Mouse (Mus musculus) midbrain, embryonic 14.5 days (tissue): ENCODE measurements around the gene Ifna16. TPM values are rescaled to one million over a fixed set of nuclear protein-coding genes. Genes with fewer than 3 reads are reported as not detected.

Experiments used
- ATAC-seq: fragments of 200-750 bp; cut with Nextera tagmentation; 2 replicates; pipeline ENCODE4 v1.8.0; 2017; ENCODE audit warnings: moderate number of reproducible peaks, moderate library complexity; ENCODE audit not compliant: low FRiP score, low TSS enrichment
- DNase-seq: peaks from one replicate; pipeline ENCODE4 v3.0.0-alpha.2; 2015
- H3K27ac ChIP-seq: fragments of 300-500 bp; sonication (generic); replicated peaks from 2 replicates; pipeline ENCODE4 v1.5.1; 2014; ENCODE audit warnings: mild to moderate bottlenecking, low read depth, low read length, moderate library complexity
- H3K27me3 ChIP-seq: fragments of 300-500 bp; sonication (generic); 2 replicates; pipeline ENCODE4 v1.6.1; 2014; ENCODE audit warnings: low read length, control low read depth, mixed read lengths; ENCODE audit not compliant: control insufficient read depth, insufficient read depth
- H3K36me3 ChIP-seq: fragments of 300-500 bp; sonication (generic); 2 replicates; pipeline ENCODE4 v1.6.1; 2014; ENCODE audit warnings: low read length, control low read depth; ENCODE audit not compliant: control insufficient read depth, insufficient read depth
- H3K4me1 ChIP-seq: fragments of 300-500 bp; sonication (generic); 2 replicates; pipeline ENCODE4 v1.6.1; 2014; ENCODE audit warnings: mild to moderate bottlenecking, antibody characterized with exemption, low read length, control low read depth; ENCODE audit not compliant: control insufficient read depth, insufficient read depth
- H3K4me2 ChIP-seq: fragments of 300-500 bp; sonication (generic); 2 replicates; pipeline ENCODE4 v1.6.1; 2014; ENCODE audit warnings: mild to moderate bottlenecking, low read length, moderate library complexity
- H3K4me3 ChIP-seq: fragments of 300-500 bp; sonication (generic); replicated peaks from 2 replicates; pipeline ENCODE4 v1.5.1; 2014; ENCODE audit warnings: low read depth, low read length
- H3K9ac ChIP-seq: fragments of 300-500 bp; sonication (generic); replicated peaks from 2 replicates; pipeline ENCODE4 v1.6.1; 2014; ENCODE audit warnings: mild to moderate bottlenecking, low read length, moderate library complexity
- H3K9me3 ChIP-seq: fragments of 300-500 bp; sonication (generic); 2 replicates; pipeline ENCODE4 v1.6.1; 2016; ENCODE audit warnings: low read length, control low read depth, mixed read lengths; ENCODE audit not compliant: control insufficient read depth
- WGBS: fragments of 180-500 bp; shearing (Covaris S2); extraction: QIAGEN DNeasy Blood & Tissue Kit; methylation state at CpG from one replicate; pipeline ENCODE4 v1.1.7; 2014; 5-methylcytosine and 5-hydroxymethylcytosine counted together
- polyA plus RNA-seq: library from polyadenylated mRNA; unstranded; fragments of >200 nt; fragmentation: Nextera tagmentation; extraction: Ambion mirVana; gene quantifications from 2 replicates; pipeline ENCODE4 v1.2.1, GENCODE M21; 2014

The Ifna16 gene
- polyA plus RNA-seq, 1 experiment from 2014 or later: not detected

- H3K9ac ChIP-seq: no peak overlapping the region
- no peaks in the 10 kb centered on the region for H3K27me3 ChIP-seq
- H3K4me3 ChIP-seq: no peak overlapping the region
- WGBS: 81% methylated on average over 3 of the region's 3 CpGs
- ATAC-seq (no peak), DNase-seq (no peak)
- H3K27ac ChIP-seq: no peak overlapping the region
- no peaks in the 10 kb centered on the region for H3K36me3 ChIP-seq
- no peaks in the 10 kb centered on the region for H3K9me3 ChIP-seq
- no peaks in the 10 kb centered on the region for H3K4me1 ChIP-seq
- H3K4me2 ChIP-seq: no peak overlapping the region
These were observed 4.6 kb upstream of the Ifna16 start for GRCm38 (mm10) chr4:88681353-88681752.

- H3K9ac ChIP-seq: no peak overlapping the region
- H3K36me3 ChIP-seq: no peaks in the 10 kb centered on the region
- no peaks in the 10 kb centered on the region for H3K4me1 ChIP-seq
- H3K27ac ChIP-seq: no peak overlapping the region
- no peak overlapping the region for H3K4me2 ChIP-seq
- H3K27me3 ChIP-seq: no peaks in the 10 kb centered on the region
- ATAC-seq (no peak), DNase-seq (peak; percentile 66)
- H3K9me3 ChIP-seq: no peaks in the 10 kb centered on the region
- H3K4me3 ChIP-seq: no peak overlapping the region
- 53% methylated on average over 8 of the region's 8 CpGs for WGBS
These were observed 3.6 kb upstream of the Ifna16 start for GRCm38 (mm10) chr4:88680362-88680761.

- H3K4me3 ChIP-seq: no peak overlapping the region
- H3K36me3 ChIP-seq: no peaks in the 10 kb centered on the region
- no peak overlapping the region for H3K4me2 ChIP-seq
- DNase-seq (no peak), ATAC-seq (no peak)
- WGBS: 54% methylated on average over 1 of the region's 1 CpGs
- H3K27ac ChIP-seq: no peak overlapping the region
- no peaks in the 10 kb centered on the region for H3K4me1 ChIP-seq
- H3K9me3 ChIP-seq: no peaks in the 10 kb centered on the region
- no peaks in the 10 kb centered on the region for H3K27me3 ChIP-seq
- H3K9ac ChIP-seq: no peak overlapping the region
These were observed 21.3 kb downstream of the Ifna16 start for GRCm38 (mm10) chr4:88655461-88655860.

GRCm38 (mm10) chr4:88653644-88654043, 23.1 kb downstream of the Ifna16 start:
- WGBS: 67% methylated on average over 3 of the region's 3 CpGs
- no peaks in the 10 kb centered on the region for H3K27me3 ChIP-seq
- no peak overlapping the region for H3K4me3 ChIP-seq
- H3K27ac ChIP-seq: no peak overlapping the region
- H3K4me1 ChIP-seq: no peaks in the 10 kb centered on the region
- H3K36me3 ChIP-seq: no peaks in the 10 kb centered on the region
- DNase-seq (no peak), ATAC-seq (no peak)
- no peak overlapping the region for H3K9ac ChIP-seq
- no peak overlapping the region for H3K4me2 ChIP-seq
- H3K9me3 ChIP-seq: no peaks in the 10 kb centered on the region

GRCm38 (mm10) chr4:88644359-88644758, 32.4 kb downstream of the Ifna16 start, which contains the start of gene Ifna13:
Ifna13 (minus strand) TSS chr4:88644459.
- no peaks in the 10 kb centered on the region for H3K36me3 ChIP-seq
- 67% methylated on average over 2 of the region's 2 CpGs for WGBS
- H3K9me3 ChIP-seq: no peaks in the 10 kb centered on the region
- H3K27ac ChIP-seq: no peak within 1 kb of the TSS
- H3K4me1 ChIP-seq: no peaks in the 10 kb centered on the region
- H3K4me2 ChIP-seq: no peak within 1 kb of the TSS
- no peak within 1 kb of the TSS for H3K9ac ChIP-seq
- ATAC-seq (no peak), DNase-seq (no peak)
- H3K27me3 ChIP-seq: no peaks in the 10 kb centered on the region
- no peak within 1 kb of the TSS for H3K4me3 ChIP-seq

- no peaks in the 10 kb centered on the region for H3K36me3 ChIP-seq
- H3K4me3 ChIP-seq: no peak overlapping the region
- WGBS: 43% methylated on average over 2 of the region's 2 CpGs
- no peak overlapping the region for H3K9ac ChIP-seq
- H3K9me3 ChIP-seq: no peaks in the 10 kb centered on the region
- no peak overlapping the region for H3K27ac ChIP-seq
- DNase-seq (peak; percentile 3), ATAC-seq (no peak)
- H3K27me3 ChIP-seq: no peaks in the 10 kb centered on the region
- no peaks in the 10 kb centered on the region for H3K4me1 ChIP-seq
- no peak overlapping the region for H3K4me2 ChIP-seq
These were observed 34.2 kb downstream of the Ifna16 start for GRCm38 (mm10) chr4:88642526-88642925.

GRCm38 (mm10) chr4:88641077-88641831, 35.5 kb downstream of the Ifna16 start:
- H3K9me3 ChIP-seq: no peaks in the 10 kb centered on the region
- no peaks in the 10 kb centered on the region for H3K27me3 ChIP-seq
- ATAC-seq (peak; percentile 90), DNase-seq (peak; percentile 96)
- no peak overlapping the region for H3K9ac ChIP-seq
- H3K36me3 ChIP-seq: no peaks in the 10 kb centered on the region
- WGBS: 16% methylated on average over 11 of the region's 11 CpGs
- no peaks in the 10 kb centered on the region for H3K4me1 ChIP-seq
- peak overlapping the region; percentile 23 for H3K4me2 ChIP-seq
- H3K4me3 ChIP-seq: no peak overlapping the region
- no peak overlapping the region for H3K27ac ChIP-seq

GRCm38 (mm10) chr4:88640704-88641076, 36.0 kb downstream of the Ifna16 start:
- 67% methylated on average over 8 of the region's 8 CpGs for WGBS
- Histone ChIP-seq H3K27me3 (no peaks in the 10 kb centered on the region), H3K9me3 (no peaks in the 10 kb centered on the region), H3K27ac (no peak overlapping the region), H3K4me2 (peak overlapping the region; percentile 23), H3K4me1 (no peaks in the 10 kb centered on the region), H3K4me3 (no peak overlapping the region), H3K9ac (no peak overlapping the region), H3K36me3 (no peaks in the 10 kb centered on the region)
- DNase-seq (no peak), ATAC-seq (no peak)

- Histone ChIP-seq H3K4me3 (no peak within 1 kb of the TSS), H3K27me3 (no peaks in the 10 kb centered on the region), H3K9ac (no peak within 1 kb of the TSS), H3K27ac (no peak within 1 kb of the TSS), H3K9me3 (no peaks in the 10 kb centered on the region), H3K4me2 (no peak within 1 kb of the TSS), H3K4me1 (no peaks in the 10 kb centered on the region), H3K36me3 (no peaks in the 10 kb centered on the region)
- no peak for DNase-seq
- 93% methylated on average over 4 of the region's 4 CpGs for WGBS
- no peak for ATAC-seq
These were observed 42.4 kb downstream of the Ifna16 start, which contains the start of gene C87499 for GRCm38 (mm10) chr4:88634311-88634710. C87499 (minus strand) TSS chr4:88634411.
